Mouse (Mus musculus) stomach, postnatal 0 days (tissue): ENCODE measurements around the gene Sema3e.

Experiments
- CTCF ChIP-seq: IDR thresholded peaks from 2 replicates; pipeline ENCODE4 v1.5.1; 2016; ENCODE audit warnings: antibody characterized with exemption, low read depth, mild to moderate bottlenecking, moderate library complexity
- EP300 ChIP-seq: optimal IDR thresholded peaks from 2 replicates; pipeline ENCODE3; 2016; ENCODE audit warnings: antibody characterized with exemption

GRCm38 (mm10) chr5:13979156-13979555, 45.9 kb upstream of the Sema3e start:
- no peak for TF ChIP-seq CTCF
- no peak for TF ChIP-seq EP300
